Mouse (Mus musculus) hindbrain, embryonic 15.5 days (tissue): ENCODE measurements at regions not wholly inside any gene's neighbourhood (a gene's known extent, or its start where the extent isn't known, plus 50 kb on each side); places are given as distances from the start of the nearest gene placed in this dataset.

Experiments used
- ATAC-seq: fragments of 200-750 bp; cut with Nextera tagmentation; 2 replicates; pipeline ENCODE4 v1.8.0; 2017; ENCODE audit warnings: low read depth, moderate number of reproducible peaks, moderate TSS enrichment; ENCODE audit not compliant: low FRiP score
- H3K27ac ChIP-seq: fragments of 300-500 bp; sonication (generic); replicated peaks from 2 replicates; pipeline ENCODE4 v1.5.1; 2015; ENCODE audit warnings: mild to moderate bottlenecking, inconsistent platforms
- H3K27me3 ChIP-seq: fragments of 300-500 bp; sonication (generic); 2 replicates; pipeline ENCODE4 v1.6.1; 2015; ENCODE audit warnings: control low read depth, inconsistent platforms
- H3K36me3 ChIP-seq: fragments of 300-500 bp; sonication (generic); 2 replicates; pipeline ENCODE4 v1.6.1; 2015; ENCODE audit warnings: control low read depth, inconsistent platforms
- H3K4me1 ChIP-seq: fragments of 300-500 bp; sonication (generic); replicated peaks from 2 replicates; pipeline ENCODE4 v1.6.1; 2015; ENCODE audit warnings: control low read depth, inconsistent platforms
- H3K4me2 ChIP-seq: fragments of 300-500 bp; sonication (generic); 2 replicates; pipeline ENCODE4 v1.6.1; 2015; ENCODE audit warnings: moderate library complexity, mild to moderate bottlenecking, inconsistent platforms
- H3K4me3 ChIP-seq: fragments of 300-500 bp; sonication (generic); 2 replicates; pipeline ENCODE4 v1.5.1; 2015; ENCODE audit warnings: mild to moderate bottlenecking, inconsistent platforms
- H3K9ac ChIP-seq: fragments of 300-500 bp; sonication (generic); 2 replicates; pipeline ENCODE4 v1.6.1; 2015; ENCODE audit warnings: inconsistent platforms
- H3K9me3 ChIP-seq: fragments of 300-500 bp; sonication (generic); 2 replicates; pipeline ENCODE4 v1.6.1; 2016; ENCODE audit warnings: control low read depth, inconsistent platforms
- WGBS: fragments of 180-500 bp; shearing (Covaris S2); methylation state at CpG from one replicate; pipeline ENCODE4 v1.1.7; 2015; 5-methylcytosine and 5-hydroxymethylcytosine counted together

DNA sequence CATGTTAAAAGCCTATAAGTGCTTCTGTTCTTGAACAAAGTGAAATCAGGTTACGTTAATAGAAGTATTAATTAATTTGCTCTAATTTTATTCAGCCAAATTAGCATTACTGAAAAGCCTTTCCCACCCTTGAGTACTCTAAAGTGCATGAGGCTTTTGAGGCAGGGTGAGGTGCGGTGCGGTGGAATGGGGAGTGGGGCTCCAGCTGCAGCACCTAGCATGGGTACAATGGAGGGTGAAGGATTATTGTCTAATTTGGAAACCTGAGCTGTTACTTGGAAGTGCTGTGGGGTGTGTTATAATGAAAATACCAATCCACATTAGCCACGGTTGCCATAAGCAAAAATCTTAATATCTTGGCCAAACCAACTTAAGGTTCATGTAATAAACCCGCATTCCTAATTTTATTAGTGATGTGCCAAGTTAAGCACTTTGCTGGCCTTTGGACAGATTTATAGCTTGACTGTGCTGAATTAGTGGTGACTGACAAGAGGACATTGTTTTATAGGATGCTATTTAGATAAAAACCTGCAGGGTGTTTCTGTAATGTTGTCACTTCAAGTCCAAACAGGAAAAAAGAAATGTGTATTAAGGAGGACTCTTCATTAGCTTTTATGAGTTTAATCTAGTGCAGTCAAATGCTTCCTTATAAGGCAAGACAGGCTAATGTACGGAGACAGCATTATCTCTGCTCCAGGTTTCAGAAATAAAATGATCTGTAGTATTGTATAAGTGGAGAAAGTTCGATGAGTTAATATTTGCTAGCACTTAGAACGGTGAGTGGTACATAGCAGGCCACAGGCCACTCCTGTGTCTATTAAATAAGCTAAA, 382.2 kb downstream of the Lmo4 start:
- H3K4me2 ChIP-seq, result no peak overlapping the region
- no peaks in the 10 kb centered on the region for H3K27me3 ChIP-seq
- H3K27ac ChIP-seq, result no peak overlapping the region
- no peak overlapping the region for H3K4me3 ChIP-seq
- no peak for ATAC-seq
- WGBS, result 69% methylated on average over 8 of the region's 8 CpGs
- H3K9me3 ChIP-seq, result no peaks in the 10 kb centered on the region
- no peaks in the 10 kb centered on the region for H3K4me1 ChIP-seq
- no peaks in the 10 kb centered on the region for H3K36me3 ChIP-seq
- no peak overlapping the region for H3K9ac ChIP-seq

DNA sequence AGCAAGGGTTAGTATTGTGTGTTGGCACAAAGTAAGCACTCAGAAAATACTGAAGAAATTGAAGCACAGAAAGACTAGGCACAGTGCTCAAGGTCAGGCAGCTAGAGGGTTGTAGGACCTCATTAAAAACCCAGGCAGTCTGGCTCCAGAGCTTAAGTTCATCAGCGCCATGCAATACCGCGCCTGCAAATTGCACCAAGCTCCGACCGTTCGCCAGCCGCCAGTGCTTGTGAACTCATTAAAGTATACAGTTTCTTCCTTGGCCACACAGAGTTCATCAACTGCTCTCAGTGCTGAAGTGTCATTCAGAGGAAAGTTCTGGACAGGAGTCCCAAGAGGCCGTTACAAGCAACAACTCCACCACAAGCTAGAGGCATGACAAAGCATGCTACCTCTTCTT, 397.5 kb downstream of the Lmo4 start:
- no peak overlapping the region for H3K4me3 ChIP-seq
- H3K27me3 ChIP-seq, result no peaks in the 10 kb centered on the region
- no peaks in the 10 kb centered on the region for H3K9me3 ChIP-seq
- H3K9ac ChIP-seq, result no peak overlapping the region
- H3K4me1 ChIP-seq, result no peaks in the 10 kb centered on the region
- no peak for ATAC-seq
- no peak overlapping the region for H3K4me2 ChIP-seq
- no peaks in the 10 kb centered on the region for H3K36me3 ChIP-seq
- no peak overlapping the region for H3K27ac ChIP-seq
- WGBS, result 89% methylated on average over 8 of the region's 8 CpGs

DNA sequence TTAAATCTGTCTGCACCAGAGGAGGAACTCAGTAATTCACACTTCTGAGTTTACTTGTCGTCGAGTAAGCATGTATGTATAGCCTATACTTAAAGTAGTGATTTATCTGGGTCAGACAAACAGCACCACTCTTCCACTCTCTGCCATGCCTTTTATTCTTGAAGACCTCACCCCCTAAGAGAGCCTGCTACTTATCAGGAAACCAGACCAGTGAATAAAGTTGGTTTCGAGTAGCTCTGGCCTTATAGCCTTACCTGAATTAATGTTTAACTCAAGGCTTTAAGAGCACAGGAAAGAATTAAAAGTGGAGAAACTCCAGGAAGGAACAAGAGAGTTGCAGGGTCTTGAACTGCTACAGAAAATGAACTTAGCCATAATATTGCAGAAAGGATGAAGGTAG, 398.1 kb downstream of the Lmo4 start:
- 83% methylated on average over 3 of the region's 3 CpGs for WGBS
- no peaks in the 10 kb centered on the region for H3K36me3 ChIP-seq

DNA sequence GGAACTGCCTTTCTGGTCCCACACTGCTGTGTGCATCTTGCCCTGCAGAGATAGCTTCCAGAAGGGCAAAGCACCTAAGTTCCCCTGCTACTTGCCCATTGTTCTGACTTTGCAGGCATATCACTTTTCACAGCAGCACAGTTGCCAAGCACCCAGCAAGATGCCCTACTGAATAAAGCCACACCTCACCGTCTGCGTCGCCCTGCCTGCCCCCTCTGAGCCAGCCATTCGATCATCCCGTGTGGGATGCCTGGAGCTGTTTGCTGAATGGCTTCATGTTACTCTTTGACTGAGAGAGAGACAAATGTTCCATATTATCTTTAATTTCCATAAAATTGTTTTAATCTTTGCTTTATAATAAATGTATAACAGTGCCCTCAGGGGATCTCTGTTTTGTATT, 407.2 kb downstream of the Lmo4 start:
- no peak overlapping the region for H3K9ac ChIP-seq
- no peak overlapping the region for H3K27ac ChIP-seq
- no peaks in the 10 kb centered on the region for H3K4me1 ChIP-seq
- no peak overlapping the region for H3K4me2 ChIP-seq
- no peaks in the 10 kb centered on the region for H3K27me3 ChIP-seq
- ATAC-seq, result no peak
- 33% methylated on average over 5 of the region's 5 CpGs for WGBS
- H3K9me3 ChIP-seq, result no peaks in the 10 kb centered on the region
- H3K4me3 ChIP-seq, result no peak overlapping the region
- H3K36me3 ChIP-seq, result no peaks in the 10 kb centered on the region

More for the DNA sequence above, 398.1 kb downstream of the Lmo4 start:
- H3K27ac ChIP-seq, result no peak overlapping the region
- no peak overlapping the region for H3K9ac ChIP-seq
- H3K4me2 ChIP-seq, result no peak overlapping the region
- no peaks in the 10 kb centered on the region for H3K9me3 ChIP-seq
- H3K4me1 ChIP-seq, result no peaks in the 10 kb centered on the region
- no peak overlapping the region for H3K4me3 ChIP-seq
- no peaks in the 10 kb centered on the region for H3K27me3 ChIP-seq
- ATAC-seq, result no peak

DNA sequence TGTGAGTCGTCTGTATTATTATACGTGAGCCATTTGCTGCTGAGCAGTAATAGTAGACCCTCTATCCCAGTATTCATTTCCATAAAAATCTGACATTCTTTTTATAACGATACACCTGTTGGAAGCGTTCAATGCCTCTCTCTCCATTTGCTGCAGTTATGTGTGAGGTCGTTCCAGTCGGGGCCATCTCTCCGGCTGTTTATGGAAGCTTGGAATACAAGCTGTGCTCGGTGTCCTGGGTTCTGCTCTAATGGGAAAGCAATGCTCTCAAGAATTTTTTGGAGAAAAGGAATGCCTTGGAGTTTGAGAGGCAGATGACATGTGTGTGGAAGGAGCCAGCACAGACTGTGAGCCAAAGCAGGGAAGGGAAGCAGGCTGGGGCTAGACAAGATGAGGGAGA, 414.1 kb downstream of the Lmo4 start:
- Histone ChIP-seq H3K4me1 (no peaks in the 10 kb centered on the region), H3K9me3 (no peaks in the 10 kb centered on the region), H3K27ac (no peak overlapping the region), H3K27me3 (no peaks in the 10 kb centered on the region), H3K36me3 (no peaks in the 10 kb centered on the region), H3K9ac (no peak overlapping the region), H3K4me2 (no peak overlapping the region), H3K4me3 (no peak overlapping the region)
- ATAC-seq, result no peak
- WGBS, result 84% methylated on average over 8 of the region's 8 CpGs

DNA sequence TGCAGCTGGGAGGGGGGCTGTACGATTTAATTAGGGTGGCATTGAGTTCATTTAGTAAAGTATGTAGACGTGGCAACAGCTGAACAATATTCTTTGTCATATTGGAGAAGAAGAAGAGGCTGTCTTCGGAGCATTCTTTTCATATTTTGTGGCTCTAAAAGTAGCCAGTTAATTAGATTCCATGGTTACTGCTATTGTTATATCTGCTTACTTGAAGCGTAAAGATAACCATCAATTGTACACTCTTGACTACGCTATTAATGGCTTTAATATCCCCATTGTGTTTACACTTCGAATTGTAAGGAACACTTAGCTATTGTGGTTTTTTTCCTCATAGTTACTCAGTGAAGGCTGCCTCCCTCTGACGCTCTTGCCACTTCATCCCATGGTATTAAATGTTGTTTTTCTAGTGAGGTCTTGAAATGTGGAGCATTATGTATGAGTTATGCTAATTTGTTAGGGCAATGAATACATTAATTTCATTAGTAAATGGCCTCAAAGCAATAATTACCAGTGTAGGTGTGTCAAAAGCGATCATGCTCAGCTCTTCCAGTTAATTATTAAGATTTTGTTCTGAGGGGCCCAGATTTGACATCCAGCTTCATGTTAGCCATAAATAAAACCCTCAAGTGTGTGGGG, 415.0 kb downstream of the Lmo4 start:
- Histone ChIP-seq H3K9ac (no peak overlapping the region), H3K27ac (no peak overlapping the region), H3K27me3 (no peaks in the 10 kb centered on the region), H3K9me3 (no peaks in the 10 kb centered on the region), H3K4me1 (no peaks in the 10 kb centered on the region), H3K36me3 (no peaks in the 10 kb centered on the region), H3K4me2 (no peak overlapping the region), H3K4me3 (no peak overlapping the region)
- 24% methylated on average over 8 of the region's 8 CpGs for WGBS
- no peak for ATAC-seq

DNA sequence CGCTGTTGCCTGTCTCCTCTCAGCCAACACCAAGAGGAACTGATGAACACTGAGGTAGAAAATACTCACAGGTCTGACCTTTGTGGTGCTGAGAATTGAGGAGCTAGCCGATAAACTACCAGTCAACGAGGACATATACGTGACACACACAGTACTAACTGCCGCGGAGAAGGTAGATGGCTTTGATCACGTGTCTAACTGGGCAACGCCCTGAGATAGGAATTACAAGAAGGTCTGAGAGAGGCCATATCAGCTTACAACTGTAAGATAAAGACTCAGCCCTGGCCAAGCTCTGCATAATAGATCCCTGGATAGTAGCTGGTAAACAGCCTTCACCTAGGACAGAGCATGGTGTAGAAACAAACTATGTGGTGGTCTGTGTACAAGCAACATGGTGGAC, 418.1 kb downstream of the Lmo4 start:
- Histone ChIP-seq H3K4me3 (no peak overlapping the region), H3K27me3 (no peaks in the 10 kb centered on the region), H3K4me1 (no peaks in the 10 kb centered on the region), H3K27ac (no peak overlapping the region), H3K4me2 (no peak overlapping the region), H3K9me3 (no peaks in the 10 kb centered on the region), H3K9ac (no peak overlapping the region), H3K36me3 (no peaks in the 10 kb centered on the region)
- ATAC-seq, result no peak
- WGBS, result 95% methylated on average over 8 of the region's 8 CpGs

DNA sequence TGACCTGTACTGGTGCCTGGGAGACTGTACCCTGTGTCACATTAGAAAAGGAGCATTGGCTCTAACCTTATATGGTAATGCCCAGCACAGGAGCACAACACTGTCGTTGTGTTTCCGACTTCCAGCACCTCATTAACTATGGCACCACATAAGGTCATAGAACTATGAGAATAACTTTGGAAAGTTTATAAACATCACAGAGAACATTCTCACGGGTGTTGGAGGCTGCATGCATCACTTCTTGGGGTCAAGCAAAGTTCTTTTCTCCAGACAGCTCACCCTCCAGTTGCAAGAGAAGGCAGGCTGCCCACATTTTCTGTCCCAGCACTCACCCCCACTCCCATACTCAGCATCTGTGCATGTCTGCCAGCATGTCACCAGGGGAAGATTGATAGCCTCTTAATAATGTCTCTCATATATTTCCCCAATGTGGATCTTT, 420.6 kb downstream of the Lmo4 start:
- H3K27me3 ChIP-seq, result no peaks in the 10 kb centered on the region
- H3K27ac ChIP-seq, result no peak overlapping the region
- H3K4me3 ChIP-seq, result no peak overlapping the region
- ATAC-seq, result no peak
- H3K4me2 ChIP-seq, result no peak overlapping the region
- WGBS, result 72% methylated on average over 3 of the region's 3 CpGs
- no peak overlapping the region for H3K9ac ChIP-seq
- no peaks in the 10 kb centered on the region for H3K4me1 ChIP-seq
- H3K36me3 ChIP-seq, result no peaks in the 10 kb centered on the region
- H3K9me3 ChIP-seq, result no peaks in the 10 kb centered on the region

DNA sequence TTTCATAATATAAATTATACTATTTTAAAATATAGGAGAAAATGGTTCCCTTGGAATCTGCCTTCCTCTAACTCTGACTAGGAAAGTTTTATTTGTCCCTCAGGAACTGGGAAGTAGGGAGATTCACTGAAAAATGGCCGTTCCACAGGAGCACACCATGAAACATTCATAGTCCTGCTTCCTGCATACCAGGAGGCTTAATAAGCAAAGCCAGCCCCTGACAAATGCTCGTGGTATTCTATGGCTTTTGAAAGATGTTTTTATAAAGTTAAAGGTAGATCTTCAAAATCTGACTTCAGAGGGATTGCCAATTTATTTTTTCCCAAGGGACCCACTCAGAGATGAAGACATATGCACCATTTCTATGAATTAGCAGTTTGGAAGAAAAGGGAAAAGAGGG, 426.9 kb downstream of the Lmo4 start:
- Histone ChIP-seq H3K27ac (no peak overlapping the region), H3K9me3 (no peaks in the 10 kb centered on the region), H3K4me3 (no peak overlapping the region), H3K27me3 (no peaks in the 10 kb centered on the region), H3K4me1 (no peaks in the 10 kb centered on the region), H3K4me2 (no peak overlapping the region), H3K36me3 (no peaks in the 10 kb centered on the region), H3K9ac (no peak overlapping the region)
- ATAC-seq, result no peak
- WGBS, result 68% methylated on average over 2 of the region's 2 CpGs

DNA sequence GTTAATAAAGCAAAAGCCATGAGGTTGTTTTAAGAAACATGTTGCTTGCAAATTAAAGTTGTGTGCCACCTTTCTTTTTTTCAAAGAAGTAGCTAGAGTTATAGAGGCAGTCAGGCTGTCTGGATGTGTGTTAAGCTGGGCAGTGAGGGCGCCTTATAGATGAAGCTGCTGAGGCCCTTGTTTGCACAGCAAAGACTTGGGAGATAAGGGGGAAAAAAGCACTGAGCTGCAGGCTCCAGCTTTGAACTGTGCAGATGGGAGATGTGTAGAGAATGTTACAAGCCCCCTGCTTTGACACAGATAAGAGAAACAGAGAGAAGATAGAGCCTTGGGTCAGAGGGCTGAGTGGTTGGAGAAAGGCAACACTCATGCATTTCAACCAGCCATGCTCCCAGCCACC, 445.7 kb downstream of the Lmo4 start:
- no peak overlapping the region for H3K9ac ChIP-seq
- WGBS, result 97% methylated on average over 1 of the region's 1 CpGs
- H3K9me3 ChIP-seq, result no peaks in the 10 kb centered on the region
- H3K4me3 ChIP-seq, result no peak overlapping the region
- ATAC-seq, result no peak
- no peaks in the 10 kb centered on the region for H3K36me3 ChIP-seq
- no peaks in the 10 kb centered on the region for H3K27me3 ChIP-seq
- H3K4me2 ChIP-seq, result no peak overlapping the region
- H3K4me1 ChIP-seq, result no peaks in the 10 kb centered on the region
- H3K27ac ChIP-seq, result no peak overlapping the region

DNA sequence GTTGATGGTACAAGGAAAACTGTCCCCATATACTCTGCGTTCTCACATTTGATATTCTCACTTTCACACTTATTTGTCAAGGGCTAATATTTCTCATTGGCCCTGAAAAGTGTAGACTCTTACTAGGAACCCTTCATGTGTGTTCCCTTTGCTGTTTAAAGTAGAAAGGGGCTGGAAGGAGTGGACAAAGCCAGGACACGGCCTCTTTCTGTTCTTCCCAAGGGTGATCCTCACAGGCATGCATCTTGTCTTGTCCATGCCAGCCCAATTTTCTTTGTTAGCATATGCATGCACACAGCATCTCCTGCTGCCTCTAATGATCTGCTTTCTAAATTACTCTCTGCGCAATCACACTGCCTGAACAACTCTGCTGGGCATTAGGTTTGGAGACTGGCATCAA, 451.8 kb downstream of the Lmo4 start:
- H3K27me3 ChIP-seq, result no peaks in the 10 kb centered on the region
- no peak overlapping the region for H3K4me3 ChIP-seq
- no peaks in the 10 kb centered on the region for H3K36me3 ChIP-seq
- no peak overlapping the region for H3K9ac ChIP-seq
- no peaks in the 10 kb centered on the region for H3K9me3 ChIP-seq
- no peak overlapping the region for H3K4me2 ChIP-seq
- no peaks in the 10 kb centered on the region for H3K4me1 ChIP-seq
- no peak overlapping the region for H3K27ac ChIP-seq
- ATAC-seq, result no peak
- 83% methylated on average over 3 of the region's 3 CpGs for WGBS

DNA sequence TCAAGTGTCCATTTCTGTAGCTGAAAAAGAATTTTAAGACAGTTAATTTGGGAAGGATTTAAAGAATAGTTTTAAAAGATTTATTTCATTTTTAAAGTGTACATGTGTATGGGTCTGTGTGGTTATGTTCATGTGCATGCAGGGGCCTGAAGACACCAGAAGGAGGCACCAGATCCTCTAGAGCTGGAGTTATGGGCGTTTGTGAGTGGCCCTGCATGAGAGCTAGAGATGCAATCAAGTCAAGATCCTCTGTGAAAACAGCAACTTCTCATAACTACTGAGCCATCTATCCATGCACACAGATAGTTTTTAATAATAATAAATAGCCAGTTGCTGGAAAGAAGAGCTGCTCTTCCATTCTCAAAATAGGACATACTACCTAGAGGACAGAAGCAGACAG, 452.4 kb downstream of the Lmo4 start:
- H3K4me2 ChIP-seq, result no peak overlapping the region
- no peaks in the 10 kb centered on the region for H3K4me1 ChIP-seq
- no peaks in the 10 kb centered on the region for H3K9me3 ChIP-seq
- ATAC-seq, result no peak
- H3K4me3 ChIP-seq, result no peak overlapping the region
- H3K9ac ChIP-seq, result no peak overlapping the region
- H3K27ac ChIP-seq, result no peak overlapping the region
- H3K36me3 ChIP-seq, result no peaks in the 10 kb centered on the region
- WGBS, result 79% methylated on average over 1 of the region's 1 CpGs
- H3K27me3 ChIP-seq, result no peaks in the 10 kb centered on the region

DNA sequence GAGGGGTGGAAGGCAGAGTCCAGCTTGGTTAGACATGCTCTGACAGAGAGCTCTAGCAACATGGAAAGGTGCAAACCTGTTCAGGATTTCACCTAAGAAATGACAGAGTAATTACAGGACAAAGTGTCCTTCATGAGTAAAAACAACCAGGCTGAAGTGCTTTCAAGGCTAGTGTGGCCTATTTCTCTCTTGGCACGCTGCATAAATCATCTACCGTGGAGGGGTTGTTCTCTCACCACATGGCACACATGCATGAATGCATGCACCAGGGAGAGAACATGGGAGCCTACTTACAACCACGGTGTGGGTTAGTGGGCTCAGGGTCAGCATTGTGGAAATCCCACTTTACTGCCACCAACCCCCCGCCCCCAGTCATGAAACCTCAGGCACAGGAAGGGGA, 454.9 kb downstream of the Lmo4 start:
- H3K27ac ChIP-seq, result no peak overlapping the region
- H3K4me1 ChIP-seq, result no peaks in the 10 kb centered on the region
- no peaks in the 10 kb centered on the region for H3K27me3 ChIP-seq
- WGBS, result 70% methylated on average over 4 of the region's 4 CpGs
- no peak overlapping the region for H3K4me2 ChIP-seq
- no peak overlapping the region for H3K9ac ChIP-seq
- no peaks in the 10 kb centered on the region for H3K9me3 ChIP-seq
- no peaks in the 10 kb centered on the region for H3K36me3 ChIP-seq
- ATAC-seq, result no peak
- no peak overlapping the region for H3K4me3 ChIP-seq
